Mouse (Mus musculus) liver, embryonic 12.5 days (tissue): Measurements from ENCODE around the gene Ccm2. TPM values are rescaled to one million over a fixed set of nuclear protein-coding genes. Genes with fewer than 3 reads are reported as not detected.
A peak's percentile ranks its signal among the peaks of the same experiment; 100 is the strongest.

Experiments
- ATAC-seq: fragments of 200-750 bp; cut with Nextera tagmentation; 2 replicates; pipeline ENCODE4 v1.8.0; 2017; ENCODE audit warnings: moderate number of reproducible peaks, mild to moderate bottlenecking, moderate library complexity
- H3K27ac ChIP-seq: fragments of 300-500 bp; sonication (generic); 2 replicates; pipeline ENCODE4 v1.5.1; 2016; ENCODE audit warnings: mild to moderate bottlenecking
- H3K27me3 ChIP-seq: fragments of 300-500 bp; sonication (generic); replicated peaks from 2 replicates; pipeline ENCODE4 v1.6.1; 2016; ENCODE audit warnings: mild to moderate bottlenecking, moderate library complexity
- H3K36me3 ChIP-seq: fragments of 300-500 bp; sonication (generic); 2 replicates; pipeline ENCODE4 v1.6.1; 2016; ENCODE audit warnings: mild to moderate bottlenecking, moderate library complexity
- H3K4me1 ChIP-seq: fragments of 300-500 bp; sonication (generic); 2 replicates; pipeline ENCODE4 v1.6.1; 2016
- H3K4me2 ChIP-seq: fragments of 300-500 bp; sonication (generic); 2 replicates; pipeline ENCODE4 v1.6.1; 2016; ENCODE audit warnings: mild to moderate bottlenecking, moderate library complexity
- H3K4me3 ChIP-seq: fragments of 300-500 bp; sonication (generic); 2 replicates; pipeline ENCODE4 v1.5.1; 2016; ENCODE audit warnings: mild to moderate bottlenecking, moderate library complexity
- H3K9ac ChIP-seq: fragments of 300-500 bp; sonication (generic); 2 replicates; pipeline ENCODE4 v1.6.1; 2016; ENCODE audit warnings: mild to moderate bottlenecking, moderate library complexity
- H3K9me3 ChIP-seq: fragments of 300-500 bp; sonication (generic); replicated peaks from 2 replicates; pipeline ENCODE4 v1.6.1; 2016; ENCODE audit warnings: mild to moderate bottlenecking, moderate library complexity
- WGBS: fragments of 180-500 bp; shearing (Covaris S2); methylation state at CpG from one replicate; pipeline ENCODE4 v1.1.7; 2016; ENCODE audit not compliant: insufficient replicate concordance; 5-methylcytosine and 5-hydroxymethylcytosine counted together
- polyA plus RNA-seq: library from polyadenylated mRNA; unstranded; fragments of >200 nt; fragmentation: Nextera tagmentation; extraction: Ambion mirVana; gene quantifications from 2 replicates; pipeline ENCODE4 v1.2.1, GENCODE M21; 2016

Ccm2 gene
- polyA plus RNA-seq, 1 experiment from 2014 or later = 60.0 TPM

- peaks cover 92% of the 10 kb centered on the region for H3K4me1 ChIP-seq
Measured at GRCm38 (mm10) chr11:6588295-6588694, 41.6 kb downstream of the Ccm2 start.

GRCm38 (mm10) chr11:6589838-6590237 is 43.2 kb downstream of the Ccm2 start:
- no peaks in the 10 kb centered on the region for H3K9me3 ChIP-seq
- H3K4me2 ChIP-seq = peak overlapping the region; percentile 66
- ATAC-seq = peak; percentile 79
- peak overlapping the region; percentile 96 for H3K27ac ChIP-seq
- peaks cover 92% of the 10 kb centered on the region for H3K36me3 ChIP-seq
- 51% methylated on average over 7 of the region's 7 CpGs for WGBS
- H3K27me3 ChIP-seq = no peaks in the 10 kb centered on the region
- peaks cover 96% of the 10 kb centered on the region for H3K4me1 ChIP-seq
- H3K9ac ChIP-seq = peak overlapping the region; percentile 70
- no peak overlapping the region for H3K4me3 ChIP-seq

More at GRCm38 (mm10) chr11:6588295-6588694, 41.6 kb downstream of the Ccm2 start:
- Histone ChIP-seq H3K27me3 (no peaks in the 10 kb centered on the region), H3K36me3 (peaks cover 92% of the 10 kb centered on the region), H3K9me3 (no peaks in the 10 kb centered on the region), H3K27ac (peak overlapping the region; percentile 72), H3K9ac (no peak overlapping the region), H3K4me3 (no peak overlapping the region), H3K4me2 (no peak overlapping the region)
- ATAC-seq = no peak
- WGBS = 91% methylated on average over 7 of the region's 7 CpGs

GRCm38 (mm10) chr11:6590933-6591675 is 44.4 kb downstream of the Ccm2 start:
- Histone ChIP-seq H3K9me3 (no peaks in the 10 kb centered on the region), H3K36me3 (peaks cover 92% of the 10 kb centered on the region), H3K4me1 (peaks cover 98% of the 10 kb centered on the region), H3K27ac (peak overlapping the region; percentile 96), H3K4me3 (peak overlapping the region; percentile 18; the same call in 1 of the 2 replicates), H3K9ac (peak overlapping the region; percentile 70), H3K4me2 (peak overlapping the region; percentile 66), H3K27me3 (no peaks in the 10 kb centered on the region)
- WGBS = 32% methylated on average over 10 of the region's 10 CpGs
- peak; percentile 89 for ATAC-seq

- Histone ChIP-seq H3K4me3 (no peak overlapping the region), H3K36me3 (peaks cover 100% of the 10 kb centered on the region), H3K27ac (peak overlapping the region; percentile 96), H3K4me1 (peaks cover 99% of the 10 kb centered on the region), H3K27me3 (no peaks in the 10 kb centered on the region), H3K4me2 (no peak overlapping the region), H3K9ac (no peak overlapping the region), H3K9me3 (no peaks in the 10 kb centered on the region)
- no peak for ATAC-seq
- 78% methylated on average over 11 of the region's 11 CpGs for WGBS
Measured at GRCm38 (mm10) chr11:6593406-6593805, 46.7 kb downstream of the Ccm2 start.

DNA sequence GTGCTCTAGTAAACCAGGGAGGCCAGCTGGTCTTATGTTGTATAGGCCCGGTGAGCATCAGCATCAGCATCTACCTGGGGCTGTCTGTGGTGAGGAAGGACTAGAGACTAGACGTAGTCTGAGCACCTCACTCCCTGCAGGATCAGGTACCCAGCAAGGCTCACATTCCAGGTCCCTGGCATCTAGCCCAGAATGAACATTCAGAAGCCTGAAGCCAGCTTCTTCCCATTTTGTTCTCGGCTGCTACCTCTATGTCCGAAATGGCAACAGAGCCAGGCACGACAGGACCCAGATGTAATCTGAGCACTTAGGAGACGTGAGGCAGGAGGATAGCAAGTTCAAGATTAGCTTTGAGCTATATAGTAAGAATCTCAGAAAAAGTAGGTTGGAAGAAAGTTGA is 48.2 kb downstream of the Ccm2 start:
- peak overlapping the region; percentile 96 for H3K27ac ChIP-seq
- WGBS = 69% methylated on average over 6 of the region's 6 CpGs

DNA sequence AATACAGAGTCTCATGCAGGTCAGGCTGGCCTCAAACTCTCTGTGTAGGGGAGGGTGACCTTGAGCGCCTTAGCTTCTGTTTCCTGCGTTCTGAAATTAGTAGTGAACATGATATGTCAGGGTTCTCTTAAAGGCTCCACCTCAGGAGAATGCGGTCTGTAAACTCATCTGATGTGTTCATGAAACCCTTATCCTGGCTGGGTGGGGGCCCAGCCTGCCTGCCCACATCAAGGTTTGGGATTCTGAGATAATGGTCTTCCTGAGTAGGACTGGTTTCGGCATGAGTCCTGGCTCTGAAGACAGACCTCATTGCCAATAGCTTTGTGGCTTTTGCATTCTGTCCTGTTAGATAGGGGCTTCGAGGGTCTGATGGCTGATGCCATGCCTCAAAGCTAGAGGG is 48.7 kb downstream of the Ccm2 start:
- Histone ChIP-seq H3K4me2 (peak overlapping the region; percentile 56), H3K4me3 (0 out of 2 replicates have a peak overlapping the region, but pooled peaks have one; percentile 8), H3K27ac (peak overlapping the region; percentile 96), H3K27me3 (no peaks in the 10 kb centered on the region), H3K9me3 (no peaks in the 10 kb centered on the region), H3K36me3 (peaks cover 87% of the 10 kb centered on the region), H3K4me1 (peaks cover 99% of the 10 kb centered on the region), H3K9ac (peak overlapping the region; percentile 55)
- WGBS = 27% methylated on average over 5 of the region's 5 CpGs
- peak; percentile 68 for ATAC-seq

More for the DNA sequence above, 48.2 kb downstream of the Ccm2 start:
- Histone ChIP-seq H3K9me3 (no peaks in the 10 kb centered on the region), H3K27me3 (no peaks in the 10 kb centered on the region), H3K4me1 (peaks cover 99% of the 10 kb centered on the region), H3K4me3 (0 out of 2 replicates have a peak overlapping the region, but pooled peaks have one; percentile 8), H3K4me2 (peak overlapping the region; percentile 56), H3K36me3 (peaks cover 92% of the 10 kb centered on the region), H3K9ac (peak overlapping the region; percentile 55)
- no peak for ATAC-seq

DNA sequence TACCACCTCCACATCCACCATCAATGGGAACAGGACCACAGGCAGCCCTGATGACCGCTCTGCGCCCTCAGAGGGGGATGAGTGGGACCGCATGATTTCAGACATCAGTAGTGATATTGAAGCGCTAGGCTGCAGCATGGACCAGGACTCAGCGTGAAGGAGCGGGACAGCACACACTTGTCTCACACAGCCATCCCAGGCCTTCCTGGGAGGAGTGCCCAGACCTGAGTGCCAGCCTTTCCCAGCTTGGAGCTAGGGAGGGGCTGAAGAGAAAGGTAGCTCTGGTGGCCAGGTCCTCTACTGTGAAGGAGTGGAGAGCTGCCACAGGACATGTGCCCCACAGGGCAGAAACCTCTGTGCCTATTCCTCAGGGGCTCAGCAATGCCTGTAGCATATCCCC is 49.5 kb downstream of the Ccm2 start:
- Histone ChIP-seq H3K4me1 (peaks cover 99% of the 10 kb centered on the region), H3K4me3 (no peak overlapping the region), H3K36me3 (peaks cover 79% of the 10 kb centered on the region), H3K4me2 (no peak overlapping the region), H3K9ac (no peak overlapping the region), H3K9me3 (no peaks in the 10 kb centered on the region), H3K27me3 (no peaks in the 10 kb centered on the region), H3K27ac (peak overlapping the region; percentile 96)
- 90% methylated on average over 6 of the region's 6 CpGs for WGBS
- no peak for ATAC-seq

DNA sequence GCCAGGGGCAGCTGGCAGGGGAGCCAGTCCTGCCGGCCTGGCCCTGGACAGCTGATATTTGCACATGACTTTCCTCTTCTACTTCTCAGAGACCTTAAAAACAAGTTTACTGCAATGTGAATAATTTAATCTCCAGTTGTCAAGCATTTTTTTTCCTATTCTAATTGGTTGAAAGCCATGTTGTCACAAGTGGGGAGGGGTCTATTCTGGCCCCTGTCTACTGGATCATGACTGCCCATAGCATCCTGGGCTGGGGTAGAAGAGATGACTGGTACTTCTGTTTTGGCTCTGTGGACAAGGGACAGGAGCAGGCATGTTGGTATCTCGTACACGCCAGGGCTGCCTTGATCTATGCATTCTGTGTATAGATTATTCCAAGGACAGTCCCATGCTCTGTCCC is 49.9 kb downstream of the Ccm2 start:
- 84% methylated on average over 3 of the region's 3 CpGs for WGBS
- Histone ChIP-seq H3K9ac (no peak overlapping the region), H3K36me3 (peaks cover 74% of the 10 kb centered on the region), H3K4me2 (no peak overlapping the region), H3K27ac (peak overlapping the region; percentile 96), H3K4me1 (peaks cover 96% of the 10 kb centered on the region), H3K9me3 (no peaks in the 10 kb centered on the region), H3K27me3 (no peaks in the 10 kb centered on the region), H3K4me3 (no peak overlapping the region)
- no peak for ATAC-seq

- Histone ChIP-seq H3K4me3 (0 out of 2 replicates have a peak overlapping the region, but pooled peaks have one; percentile 38), H3K4me1 (peaks cover 87% of the 10 kb centered on the region), H3K9me3 (no peaks in the 10 kb centered on the region), H3K27me3 (peaks cover 8% of the 10 kb centered on the region), H3K36me3 (peaks cover 65% of the 10 kb centered on the region), H3K4me2 (no peak overlapping the region), H3K9ac (0 out of 2 replicates have a peak overlapping the region, but pooled peaks have one; percentile 12), H3K27ac (peak overlapping the region; percentile 96)
- ATAC-seq = no peak
- 79% methylated on average over 7 of the region's 7 CpGs for WGBS
Measured at GRCm38 (mm10) chr11:6597523-6597922, 50.8 kb downstream of the Ccm2 start.

GRCm38 (mm10) chr11:6598191-6598889 is 51.7 kb downstream of the Ccm2 start:
- ATAC-seq = no peak
- Histone ChIP-seq H3K27me3 (peaks cover 16% of the 10 kb centered on the region), H3K4me1 (peaks cover 79% of the 10 kb centered on the region), H3K36me3 (peaks cover 57% of the 10 kb centered on the region), H3K27ac (peak overlapping the region; percentile 96), H3K4me2 (peak overlapping the region; percentile 63), H3K4me3 (peak overlapping the region; percentile 38), H3K9me3 (no peaks in the 10 kb centered on the region), H3K9ac (peak overlapping the region; percentile 40)
- WGBS = 66% methylated on average over 19 of the region's 19 CpGs

DNA sequence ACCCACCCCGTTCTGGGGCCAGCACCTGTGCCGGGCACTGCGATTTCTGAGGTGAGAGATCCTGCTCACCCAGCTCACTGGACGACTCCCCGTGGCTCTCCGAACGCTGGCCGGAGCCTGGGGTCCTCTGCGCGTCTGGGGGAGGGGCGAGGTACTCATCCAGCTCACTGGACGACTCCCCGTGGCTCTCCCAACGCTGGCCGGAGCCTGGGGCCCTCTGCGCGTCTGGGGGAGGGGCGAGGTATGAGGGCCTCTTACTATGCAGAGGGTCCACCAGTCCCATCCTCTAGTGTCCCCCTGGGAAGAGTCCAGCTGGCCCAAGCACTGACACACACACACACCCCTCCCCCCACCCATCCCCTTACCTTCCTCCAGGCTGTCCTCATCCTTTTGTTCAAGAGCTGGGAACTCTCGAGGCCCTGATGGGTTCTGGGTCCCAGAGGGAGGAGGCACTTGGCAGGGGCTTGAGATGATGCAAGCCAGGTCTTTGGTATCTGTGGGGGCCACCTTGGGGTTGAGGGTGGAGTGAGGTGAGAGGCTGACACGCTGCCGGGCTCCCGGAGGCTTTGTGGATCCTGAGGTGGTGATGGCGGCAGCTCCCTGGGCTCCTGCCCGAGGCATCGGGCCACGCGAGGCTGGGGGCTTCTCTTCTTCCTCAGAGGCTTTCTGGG is 52.5 kb downstream of the Ccm2 start:
- Histone ChIP-seq H3K4me1 (peaks cover 76% of the 10 kb centered on the region), H3K27me3 (peaks cover 24% of the 10 kb centered on the region), H3K4me3 (peak overlapping the region; percentile 38), H3K9me3 (no peaks in the 10 kb centered on the region), H3K36me3 (peaks cover 49% of the 10 kb centered on the region), H3K4me2 (peak overlapping the region; percentile 63), H3K9ac (peak overlapping the region; percentile 40), H3K27ac (peak overlapping the region; percentile 96)
- 40% methylated on average over 27 of the region's 27 CpGs for WGBS
- ATAC-seq = peak; percentile 55
